Mouse (Mus musculus) liver (tissue): ENCODE results near the gene Gm10718.
A peak's percentile ranks its signal among the peaks of the same experiment; 100 is the strongest.
"Not testable (repeated sequence)": the region's sequence is repeated elsewhere in the genome, so short reads cannot be mapped to it uniquely, and the experiment has no call there.

Experiments
- DNase-seq: peaks from one replicate; pipeline ENCODE4 v3.0.0-alpha.2; 2020; ENCODE audit warnings: mixed read lengths

Gm10718 gene

GRCm38 (mm10) chr9:3023312-3023984 is at the start of gene Gm10718:
TSS of gene Gm10718 (plus strand) at chr9:3023547.
- DNase-seq = not testable (repeated sequence)

DNA sequence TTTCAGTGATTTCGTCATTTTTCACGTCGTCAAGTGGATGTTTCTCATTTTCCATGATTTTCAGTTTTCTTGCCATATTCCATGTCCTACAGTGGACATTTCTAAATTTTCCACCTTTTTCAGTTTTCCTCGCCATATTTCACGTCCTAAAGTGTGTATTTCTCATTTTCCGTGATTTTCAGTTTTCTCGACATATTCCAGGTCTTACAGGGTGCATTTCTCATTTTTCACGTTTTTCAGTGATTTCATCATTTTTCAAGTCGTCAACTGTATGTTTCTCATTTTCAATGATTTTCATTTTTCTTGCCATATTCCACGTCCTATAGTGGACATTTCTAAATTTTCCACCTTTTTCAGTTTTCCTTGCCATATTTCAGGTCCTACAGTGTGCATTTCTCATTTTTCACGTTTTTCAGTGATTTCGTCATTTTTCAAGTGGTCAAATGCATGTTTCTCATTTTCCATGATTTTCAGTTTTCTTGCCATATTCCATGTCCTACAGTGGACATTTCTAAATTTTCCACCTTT is 22.8 kb upstream of the Gm10718 start, which contains the start of gene Gm10722:
TSS of gene Gm10722 (plus strand) at position 478 of the 528 bp plus-strand sequence.
- peak; percentile 18 for DNase-seq

DNA sequence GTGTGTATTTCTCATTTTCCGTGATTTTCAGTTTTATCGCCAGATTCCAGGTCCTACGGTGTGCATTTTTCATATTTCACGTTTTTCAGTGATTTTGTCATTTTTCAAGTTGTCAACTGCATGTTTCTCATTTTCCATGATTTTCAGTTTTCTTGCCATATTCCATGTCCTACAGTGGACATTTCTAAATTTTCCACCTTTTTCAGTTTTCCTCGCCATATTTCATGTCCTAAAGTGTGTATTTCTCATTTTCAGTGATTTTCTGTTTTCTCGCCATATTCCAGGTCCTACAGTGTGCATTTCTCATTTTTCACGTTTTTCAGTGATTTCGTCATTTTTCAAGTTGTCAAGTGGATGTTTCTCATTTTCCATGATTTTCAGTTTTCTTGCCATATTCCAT is 22.3 kb upstream of the Gm10718 start:
- not testable (repeated sequence) for DNase-seq

- DNase-seq = peak; percentile 77
Observed at GRCm38 (mm10) chr9:3001948-3002659, 21.2 kb upstream of the Gm10718 start.

- DNase-seq = not testable (repeated sequence)
Observed at GRCm38 (mm10) chr9:3002794-3003396, 20.5 kb upstream of the Gm10718 start, which contains the start of gene Gm11168. TSS of gene Gm11168 (plus strand) at chr9:3003346.

DNA sequence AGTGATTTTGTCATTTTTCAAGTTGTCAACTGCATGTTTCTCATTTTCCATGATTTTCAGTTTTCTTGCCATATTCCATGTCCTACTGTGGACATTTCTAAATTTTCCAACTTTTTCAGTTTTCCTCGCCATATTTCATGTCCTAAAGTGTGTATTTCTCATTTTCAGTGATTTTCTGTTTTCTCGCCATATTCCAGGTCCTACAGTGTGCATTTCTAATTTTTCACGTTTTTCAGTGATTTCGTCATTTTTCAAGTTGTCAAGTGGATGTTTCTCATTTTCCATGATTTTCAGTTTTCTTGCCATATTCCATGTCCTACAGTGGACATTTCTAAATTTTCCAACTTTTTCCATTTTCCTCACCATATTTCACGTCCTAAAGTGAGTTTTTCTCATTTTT is 17.2 kb upstream of the Gm10718 start:
- DNase-seq = not testable (repeated sequence)

- not testable (repeated sequence) for DNase-seq
Observed at GRCm38 (mm10) chr9:3006636-3007035, 16.7 kb upstream of the Gm10718 start.

DNA sequence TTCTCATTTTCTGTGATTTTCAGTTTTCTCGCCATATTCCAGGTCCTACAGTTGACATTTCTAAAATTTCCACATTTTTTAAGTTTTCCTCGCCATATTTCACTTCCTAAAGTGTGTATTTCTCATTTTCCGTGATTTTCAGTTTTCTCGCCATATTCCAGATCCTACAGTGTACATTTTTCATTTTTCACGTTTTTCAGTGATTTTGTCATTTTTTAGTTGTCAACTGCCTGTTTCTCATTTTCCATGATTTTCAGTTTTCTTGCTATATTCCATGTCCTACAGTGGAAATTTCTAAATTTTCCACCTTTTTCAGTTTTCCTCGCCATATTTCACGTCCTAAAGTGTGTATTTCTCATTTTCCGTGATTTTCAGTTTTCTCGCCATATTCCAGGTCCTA is 16.1 kb upstream of the Gm10718 start:
- peak; percentile 8 for DNase-seq

GRCm38 (mm10) chr9:3009331-3009730 is 14.0 kb upstream of the Gm10718 start:
- DNase-seq = not testable (repeated sequence)

DNA sequence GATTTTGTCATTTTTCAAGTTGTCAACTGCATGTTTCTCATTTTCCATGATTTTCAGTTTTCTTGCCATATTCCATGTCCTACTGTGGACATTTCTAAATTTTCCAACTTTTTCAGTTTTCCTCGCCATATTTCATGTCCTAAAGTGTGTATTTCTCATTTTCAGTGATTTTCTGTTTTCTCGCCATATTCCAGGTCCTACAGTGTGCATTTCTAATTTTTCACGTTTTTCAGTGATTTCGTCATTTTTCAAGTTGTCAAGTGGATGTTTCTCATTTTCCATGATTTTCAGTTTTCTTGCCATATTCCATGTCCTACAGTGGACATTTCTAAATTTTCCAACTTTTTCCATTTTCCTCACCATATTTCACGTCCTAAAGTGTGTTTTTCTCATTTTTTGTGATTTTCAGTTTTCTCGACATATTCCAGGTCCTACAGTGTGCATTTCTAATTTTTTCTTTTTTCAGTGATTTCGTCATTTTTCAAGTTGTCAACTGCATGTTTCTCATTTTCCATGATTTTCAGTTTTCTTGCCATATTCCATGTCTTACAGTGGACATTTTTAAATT is 11.2 kb upstream of the Gm10718 start:
- not testable (repeated sequence) for DNase-seq

- DNase-seq = not testable (repeated sequence)
Observed at GRCm38 (mm10) chr9:3012733-3013279, 10.5 kb upstream of the Gm10718 start, which contains the start of gene Gm10721. TSS of gene Gm10721 (plus strand) at chr9:3013140.

- not testable (repeated sequence) for DNase-seq
Observed at GRCm38 (mm10) chr9:3015354-3015753, 8.0 kb upstream of the Gm10718 start, which contains the start of gene Gm10720. TSS of gene Gm10720 (plus strand) at chr9:3015654.

- DNase-seq = not testable (repeated sequence)
Observed at GRCm38 (mm10) chr9:3015896-3016295, 7.5 kb upstream of the Gm10718 start.

- not testable (repeated sequence) for DNase-seq
Observed at GRCm38 (mm10) chr9:3017108-3017507, 6.2 kb upstream of the Gm10718 start, which contains the start of gene Gm10719. TSS of gene Gm10719 (plus strand) at chr9:3017408.

GRCm38 (mm10) chr9:3018944-3019343 is 4.4 kb upstream of the Gm10718 start:
- not testable (repeated sequence) for DNase-seq

DNA sequence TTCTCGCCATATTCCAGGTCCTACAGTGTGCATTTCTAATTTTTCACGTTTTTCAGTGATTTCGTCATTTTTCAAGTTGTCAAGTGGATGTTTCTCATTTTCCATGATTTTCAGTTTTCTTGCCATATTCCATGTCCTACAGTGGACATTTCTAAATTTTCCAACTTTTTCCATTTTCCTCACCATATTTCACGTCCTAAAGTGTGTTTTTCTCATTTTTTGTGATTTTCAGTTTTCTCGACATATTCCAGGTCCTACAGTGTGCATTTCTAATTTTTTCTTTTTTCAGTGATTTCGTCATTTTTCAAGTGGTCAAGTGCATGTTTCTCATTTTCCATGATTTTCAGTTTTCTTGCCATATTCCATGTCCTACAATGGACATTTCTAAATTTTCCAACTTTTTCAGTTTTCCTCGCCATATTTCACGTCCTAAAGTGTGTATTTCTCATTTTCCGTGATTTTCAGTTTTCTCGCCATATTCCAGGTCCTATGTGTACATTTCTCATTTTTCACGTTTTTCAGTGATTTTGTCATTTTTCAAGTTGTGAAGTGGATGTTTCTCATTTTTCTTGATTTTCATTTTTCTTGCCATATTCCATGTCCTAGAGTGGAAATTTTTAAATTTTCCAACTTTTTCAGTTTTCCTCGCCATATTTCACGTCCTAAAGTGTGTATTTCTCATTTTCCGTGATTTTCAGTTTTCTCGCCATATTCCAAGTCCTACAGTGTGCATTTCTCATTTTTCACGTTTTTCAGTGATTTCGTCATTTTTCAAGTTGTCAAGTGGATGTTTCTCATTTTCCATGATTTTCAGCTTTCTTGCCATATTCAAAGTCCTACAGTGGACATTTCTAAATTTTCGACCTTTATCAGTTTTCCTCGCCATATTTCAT is 3.3 kb upstream of the Gm10718 start:
- DNase-seq = not testable (repeated sequence)

GRCm38 (mm10) chr9:3022316-3023008 is 885 bp upstream of the Gm10718 start:
- DNase-seq = peak; percentile 4

DNA sequence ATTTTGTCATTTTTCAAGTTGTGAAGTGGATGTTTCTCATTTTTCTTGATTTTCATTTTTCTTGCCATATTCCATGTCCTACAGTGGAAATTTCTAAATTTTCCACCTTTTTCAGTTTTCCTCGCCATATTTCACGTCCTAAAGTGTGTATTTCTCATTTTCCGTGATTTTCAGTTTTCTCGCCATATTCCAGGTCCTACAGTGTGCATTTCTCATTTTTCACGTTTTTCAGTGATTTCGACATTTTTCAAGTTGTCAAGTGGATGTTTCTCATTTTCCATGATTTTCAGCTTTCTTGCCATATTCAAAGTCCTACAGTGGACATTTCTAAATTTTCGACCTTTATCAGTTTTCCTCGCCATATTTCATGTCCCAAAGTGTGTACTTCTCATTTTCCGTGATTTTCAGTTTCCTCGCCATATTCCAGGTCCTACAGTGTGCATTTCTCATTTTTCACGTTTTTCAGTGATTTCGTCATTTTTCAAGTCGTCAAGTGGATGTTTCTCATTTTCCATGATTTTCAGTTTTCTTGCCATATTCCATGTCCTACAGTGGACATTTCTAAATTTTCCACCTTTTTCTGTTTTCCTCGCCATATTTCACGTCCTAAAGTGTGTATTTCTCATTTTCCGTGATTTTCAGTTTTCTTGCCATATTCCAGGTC is 770 bp downstream of the Gm10718 start:
- not testable (repeated sequence) for DNase-seq

DNA sequence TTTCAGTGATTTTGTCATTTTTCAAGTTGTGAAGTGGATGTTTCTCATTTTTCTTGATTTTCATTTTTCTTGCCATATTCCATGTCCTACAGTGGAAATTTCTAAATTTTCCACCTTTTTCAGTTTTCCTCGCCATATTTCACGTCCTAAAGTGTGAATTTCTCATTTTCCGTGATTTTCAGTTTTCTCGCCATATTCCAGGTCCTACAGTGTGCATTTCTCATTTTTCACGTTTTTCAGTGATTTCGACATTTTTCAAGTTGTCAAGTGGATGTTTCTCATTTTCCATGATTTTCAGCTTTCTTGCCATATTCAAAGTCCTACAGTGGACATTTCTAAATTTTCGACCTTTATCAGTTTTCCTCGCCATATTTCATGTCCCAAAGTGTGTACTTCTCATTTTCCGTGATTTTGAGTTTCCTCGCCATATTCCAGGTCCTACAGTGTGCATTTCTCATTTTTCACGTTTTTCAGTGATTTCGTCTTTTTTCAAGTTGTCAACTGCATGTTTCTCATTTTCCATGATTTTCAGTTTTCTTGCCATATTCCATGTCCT is 1.6 kb downstream of the Gm10718 start, which contains the start of gene Gm10717:
TSS of gene Gm10717 (plus strand) at position 506 of the 556 bp plus-strand sequence.
- not testable (repeated sequence) for DNase-seq
